Mouse (Mus musculus): ENCODE results near the gene Casc4. TPM values are rescaled to one million over a fixed set of nuclear protein-coding genes. Genes with fewer than 3 reads are reported as not detected.

Gene Casc4
- total RNA-seq (2023) = 7.0 TPM

GRCm38 (mm10) chr2:121866632-121867050, at the start of gene Casc4:
Gene Casc4, plus strand, starts transcription at chr2:121866970.

GRCm38 (mm10) chr2:121955765-121956223, 89.0 kb downstream of the Casc4 start, which contains the start of the genes Ctdspl2 and Mageb3:
Gene Ctdspl2, plus strand, starts transcription at chr2:121956001.
Gene Mageb3, minus strand, starts transcription at chr2:121956092.

Other genes with a start within 250 kb of the Casc4 start
- 0.47 TPM for gene Frmd5, start 59.9 kb upstream of the Casc4 start, total RNA-seq (2023)
- gene Ctdspl2, start 89.0 kb downstream of the Casc4 start, total RNA-seq (2023) = 42.1 TPM
- not detected for gene Mageb3, start 89.1 kb downstream of the Casc4 start, total RNA-seq (2023)
- gene Eif3j1, start 161.6 kb downstream of the Casc4 start, total RNA-seq (2023) = 50.2 TPM

Measured in CD4-positive naive resting alpha-beta T cell, adult 76 days (primary cell).